Mouse (Mus musculus): ENCODE results near the gene Vps37b. TPM values are rescaled to one million over a fixed set of nuclear protein-coding genes. Genes with fewer than 3 reads are reported as not detected.

Vps37b gene
- polyA plus RNA-seq, 1 experiment from 2014 or later = 106 TPM

DNA sequence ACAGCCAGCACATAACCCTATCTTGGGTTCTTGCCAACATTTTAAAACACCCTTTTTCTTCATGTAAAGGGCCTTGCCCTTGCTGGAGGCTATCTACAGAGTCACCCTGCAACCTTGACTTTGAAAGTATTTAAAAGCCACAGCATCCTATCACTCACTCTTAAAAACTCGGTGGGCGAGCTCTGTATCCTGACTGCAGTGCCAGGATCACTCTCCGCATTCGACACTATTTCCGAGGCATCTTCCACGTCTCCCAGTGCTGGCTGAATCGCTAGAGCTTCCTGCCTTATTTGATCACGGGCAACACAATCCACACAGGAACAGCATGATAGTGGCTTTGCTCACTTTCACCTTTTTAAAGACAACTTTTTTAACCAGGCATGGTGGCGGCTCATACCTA is 14.1 kb downstream of the Vps37b start:
- no peak overlapping the region for H3K4me2 ChIP-seq (replicated peaks)
- no peak overlapping the region for H3K27ac ChIP-seq (replicated peaks)
- peaks cover 68% of the 10 kb centered on the region for H3K4me1 ChIP-seq

DNA sequence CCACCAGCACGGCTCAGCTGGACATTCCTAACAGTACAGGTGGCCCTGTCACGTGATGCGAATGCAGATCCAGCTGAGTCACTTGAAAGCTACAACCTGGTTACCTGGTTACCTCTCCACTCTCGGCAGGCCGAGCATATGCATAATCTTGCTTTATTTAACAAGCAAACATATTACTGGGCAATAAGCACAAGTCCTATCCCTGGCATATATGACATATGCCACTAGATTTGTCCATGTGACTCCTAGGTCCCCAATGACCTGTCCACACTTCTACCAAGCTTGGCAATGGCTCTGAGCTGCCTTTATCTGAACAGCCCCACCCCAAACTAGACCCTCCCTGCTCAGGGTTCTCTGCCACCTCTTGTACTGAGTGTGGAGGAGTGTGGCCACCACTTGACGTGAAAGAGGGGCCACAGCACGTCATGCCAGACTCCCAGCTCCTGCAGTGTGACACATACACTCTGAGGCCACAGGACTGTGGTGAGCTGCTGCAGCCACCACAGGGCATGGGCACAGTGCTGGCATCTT is 15.7 kb downstream of the Vps37b start:
- ATAC-seq (replicated peaks) = no peak

More for the DNA sequence above, 14.1 kb downstream of the Vps37b start:
- Histone ChIP-seq H3K9me3 (no peaks in the 10 kb centered on the region), H3K36me3 (no peaks in the 10 kb centered on the region), H3K4me3 (no peak overlapping the region), H3K9ac (replicated peaks) (no peak overlapping the region), H3K27me3 (no peaks in the 10 kb centered on the region)
- no peak for ATAC-seq (replicated peaks)
- 71% methylated on average over 9 of the region's 9 CpGs for WGBS

DNA sequence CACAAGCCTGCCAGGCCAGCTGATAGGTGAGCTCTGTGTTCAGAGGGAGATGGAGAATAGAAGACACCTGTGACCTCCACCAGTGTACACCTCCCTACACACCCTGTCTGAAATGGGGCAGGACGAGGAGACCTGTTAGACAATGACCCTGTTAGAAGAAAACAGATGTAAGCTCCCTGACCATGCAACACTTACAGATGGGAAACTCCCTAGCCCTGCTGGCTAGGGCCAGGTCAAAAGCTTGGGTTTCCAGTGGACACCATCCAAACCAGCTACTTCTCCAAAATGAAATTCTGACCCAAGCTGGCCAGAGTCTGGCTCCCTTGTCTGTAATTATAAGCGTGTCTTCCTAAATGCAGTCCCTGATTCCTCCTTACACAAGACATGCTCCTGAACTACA is 16.3 kb downstream of the Vps37b start:
- ATAC-seq (replicated peaks) = no peak
- H3K9ac ChIP-seq (replicated peaks) = no peak overlapping the region
- WGBS = 81% methylated on average over 2 of the region's 2 CpGs
- H3K4me3 ChIP-seq = no peak overlapping the region
- H3K36me3 ChIP-seq = no peaks in the 10 kb centered on the region
- peaks cover 90% of the 10 kb centered on the region for H3K4me1 ChIP-seq
- H3K4me2 ChIP-seq (replicated peaks) = no peak overlapping the region
- no peaks in the 10 kb centered on the region for H3K9me3 ChIP-seq
- no peaks in the 10 kb centered on the region for H3K27me3 ChIP-seq
- no peak overlapping the region for H3K27ac ChIP-seq (replicated peaks)

More for the DNA sequence above, 15.7 kb downstream of the Vps37b start:
- peaks cover 83% of the 10 kb centered on the region for H3K4me1 ChIP-seq
- H3K27me3 ChIP-seq = no peaks in the 10 kb centered on the region
- H3K4me3 ChIP-seq = no peak overlapping the region
- no peaks in the 10 kb centered on the region for H3K36me3 ChIP-seq
- no peaks in the 10 kb centered on the region for H3K9me3 ChIP-seq
- 83% methylated on average over 7 of the region's 7 CpGs for WGBS
- no peak overlapping the region for H3K27ac ChIP-seq (replicated peaks)
- no peak overlapping the region for H3K4me2 ChIP-seq (replicated peaks)
- no peak overlapping the region for H3K9ac ChIP-seq (replicated peaks)

DNA sequence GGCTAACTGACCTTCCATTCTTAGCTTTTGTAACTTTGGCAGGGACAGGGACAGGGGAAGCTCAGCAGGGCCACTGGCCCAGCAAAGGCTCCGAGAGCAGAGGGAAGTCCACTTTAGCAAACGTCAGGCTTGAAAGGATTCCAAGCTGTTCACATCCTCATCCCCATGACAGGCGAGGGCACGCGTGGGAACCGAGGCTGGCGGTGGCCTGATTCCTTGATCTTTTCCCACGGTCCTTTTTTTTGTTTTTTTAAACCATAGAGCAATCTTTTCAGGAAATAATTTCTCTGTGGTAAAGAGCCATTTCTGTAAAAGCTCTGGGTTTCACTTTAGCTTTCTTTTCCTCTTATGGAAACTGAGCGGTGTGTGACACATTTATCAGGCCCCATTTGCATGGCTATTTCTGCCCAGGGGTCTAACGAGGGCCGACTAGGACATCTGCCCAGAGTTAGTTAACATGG is 17.2 kb downstream of the Vps37b start:
- Histone ChIP-seq H3K4me1 (peaks cover 88% of the 10 kb centered on the region), H3K36me3 (0 out of 2 replicates have a peak, but pooled peaks cover 7% of the 10 kb centered on the region), H3K27ac (replicated peaks) (peak overlapping the region; percentile 62), H3K4me3 (no peak overlapping the region), H3K9me3 (no peaks in the 10 kb centered on the region), H3K27me3 (no peaks in the 10 kb centered on the region), H3K9ac (replicated peaks) (no peak overlapping the region), H3K4me2 (replicated peaks) (0 out of 2 replicates have a peak overlapping the region, but pooled peaks have one; percentile 7)
- no peak for ATAC-seq (replicated peaks)
- 11% methylated on average over 11 of the region's 11 CpGs for WGBS

DNA sequence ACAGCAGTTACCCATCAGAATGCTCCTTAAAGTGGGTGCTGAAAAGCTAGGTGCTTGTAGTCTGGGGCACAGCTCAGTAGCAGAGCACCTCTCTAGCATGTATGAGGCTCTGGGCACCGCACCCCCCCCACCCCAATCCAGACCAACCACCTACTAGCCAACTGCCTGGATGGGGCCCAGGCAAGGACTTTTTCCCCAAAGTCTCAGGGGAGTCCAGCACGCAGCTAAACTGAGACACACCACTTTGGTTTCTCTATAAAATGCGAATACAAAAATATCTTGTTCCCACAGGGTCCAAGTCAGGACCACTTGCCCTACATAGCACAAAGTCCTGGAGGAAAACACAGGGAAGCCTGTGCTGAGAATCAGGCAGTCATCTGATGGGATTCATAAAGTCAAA is 17.9 kb downstream of the Vps37b start:
- Histone ChIP-seq H3K27ac (replicated peaks) (peak overlapping the region; percentile 62), H3K9me3 (no peaks in the 10 kb centered on the region), H3K4me1 (peaks cover 82% of the 10 kb centered on the region), H3K36me3 (peaks cover 10% of the 10 kb centered on the region; the same call in 1 of the 2 replicates), H3K27me3 (no peaks in the 10 kb centered on the region), H3K4me3 (no peak overlapping the region), H3K9ac (replicated peaks) (no peak overlapping the region), H3K4me2 (replicated peaks) (no peak overlapping the region)
- 84% methylated on average over 3 of the region's 3 CpGs for WGBS
- ATAC-seq (replicated peaks) = no peak

DNA sequence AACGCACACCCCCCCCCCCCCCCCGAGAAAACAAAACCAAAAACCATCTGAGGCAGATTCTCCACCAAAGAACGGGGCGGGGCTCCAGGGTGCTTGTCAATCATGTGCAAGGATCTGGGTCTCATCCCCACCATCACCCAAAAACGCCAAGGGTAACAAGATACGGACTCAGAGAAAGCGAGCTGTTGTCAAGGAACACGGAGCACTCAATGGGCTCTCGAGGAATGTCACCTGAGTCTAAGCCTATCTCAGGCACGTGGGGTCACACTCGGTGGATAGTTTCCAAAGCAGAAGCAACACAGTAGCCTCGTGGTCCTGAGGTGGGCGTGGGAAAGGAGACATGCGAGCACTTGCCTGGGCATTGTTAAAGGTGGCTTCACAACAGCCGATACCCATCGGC is 18.3 kb downstream of the Vps37b start:
- H3K9me3 ChIP-seq = no peaks in the 10 kb centered on the region
- no peaks in the 10 kb centered on the region for H3K27me3 ChIP-seq
- peaks cover 14% of the 10 kb centered on the region for H3K36me3 ChIP-seq
- no peak overlapping the region for H3K9ac ChIP-seq (replicated peaks)
- H3K27ac ChIP-seq (replicated peaks) = peak overlapping the region; percentile 62; the same call in 1 of the 2 replicates
- H3K4me2 ChIP-seq (replicated peaks) = no peak overlapping the region
- WGBS = 87% methylated on average over 16 of the region's 16 CpGs
- peaks cover 77% of the 10 kb centered on the region for H3K4me1 ChIP-seq
- no peak for ATAC-seq (replicated peaks)
- H3K4me3 ChIP-seq = no peak overlapping the region

DNA sequence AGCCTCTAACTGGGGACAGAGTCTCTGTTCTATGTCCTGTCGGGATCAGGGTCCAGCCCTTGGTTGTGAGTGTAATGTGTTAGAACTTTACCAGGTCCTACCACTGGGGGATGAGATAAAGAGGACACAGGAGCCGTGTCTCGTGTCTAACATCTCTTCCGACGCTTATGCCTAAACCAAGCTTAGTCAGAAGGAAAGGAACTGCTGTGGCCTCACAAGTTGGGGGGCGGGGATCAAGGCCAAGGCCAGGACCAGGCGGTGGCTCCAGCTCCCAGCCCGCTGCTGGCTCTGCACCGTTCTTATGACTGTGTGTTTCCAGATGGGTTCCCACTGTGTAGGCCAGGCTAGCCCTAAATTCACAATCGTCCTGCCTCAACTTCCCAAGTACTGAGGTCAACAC is 19.2 kb downstream of the Vps37b start:
- no peak for ATAC-seq (replicated peaks)
- no peaks in the 10 kb centered on the region for H3K27me3 ChIP-seq
- H3K4me1 ChIP-seq = peaks cover 70% of the 10 kb centered on the region
- 88% methylated on average over 10 of the region's 10 CpGs for WGBS
- no peak overlapping the region for H3K4me2 ChIP-seq (replicated peaks)
- no peak overlapping the region for H3K9ac ChIP-seq (replicated peaks)
- peaks cover 23% of the 10 kb centered on the region for H3K36me3 ChIP-seq
- H3K27ac ChIP-seq (replicated peaks) = peak overlapping the region; percentile 86
- no peaks in the 10 kb centered on the region for H3K9me3 ChIP-seq
- H3K4me3 ChIP-seq = no peak overlapping the region

DNA sequence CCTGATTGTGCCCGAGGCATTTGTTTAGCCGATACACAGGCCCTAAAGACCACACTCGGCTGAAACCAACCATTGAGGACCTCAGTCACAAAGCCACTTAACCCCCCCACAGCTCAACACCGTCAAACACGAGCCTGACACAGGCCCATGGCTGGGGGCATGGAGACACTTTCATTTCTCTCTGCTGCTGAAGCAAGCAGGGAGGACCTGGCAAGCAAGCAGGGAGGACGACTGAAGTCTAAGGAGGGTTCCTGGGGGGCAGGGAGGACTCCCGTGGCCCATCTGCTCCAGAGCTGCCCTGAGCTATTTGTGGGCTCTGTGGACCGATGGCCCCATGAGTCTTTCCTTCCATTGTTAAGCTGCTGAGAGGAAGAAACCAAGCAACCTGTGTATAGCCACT is 20.1 kb downstream of the Vps37b start:
- no peak for ATAC-seq (replicated peaks)
- Histone ChIP-seq H3K9me3 (no peaks in the 10 kb centered on the region), H3K4me3 (no peak overlapping the region), H3K36me3 (peaks cover 31% of the 10 kb centered on the region), H3K4me1 (peaks cover 64% of the 10 kb centered on the region), H3K9ac (replicated peaks) (peak overlapping the region; percentile 20), H3K27me3 (no peaks in the 10 kb centered on the region), H3K27ac (replicated peaks) (peak overlapping the region; percentile 86), H3K4me2 (replicated peaks) (peak overlapping the region; percentile 38)
- 10% methylated on average over 8 of the region's 8 CpGs for WGBS

DNA sequence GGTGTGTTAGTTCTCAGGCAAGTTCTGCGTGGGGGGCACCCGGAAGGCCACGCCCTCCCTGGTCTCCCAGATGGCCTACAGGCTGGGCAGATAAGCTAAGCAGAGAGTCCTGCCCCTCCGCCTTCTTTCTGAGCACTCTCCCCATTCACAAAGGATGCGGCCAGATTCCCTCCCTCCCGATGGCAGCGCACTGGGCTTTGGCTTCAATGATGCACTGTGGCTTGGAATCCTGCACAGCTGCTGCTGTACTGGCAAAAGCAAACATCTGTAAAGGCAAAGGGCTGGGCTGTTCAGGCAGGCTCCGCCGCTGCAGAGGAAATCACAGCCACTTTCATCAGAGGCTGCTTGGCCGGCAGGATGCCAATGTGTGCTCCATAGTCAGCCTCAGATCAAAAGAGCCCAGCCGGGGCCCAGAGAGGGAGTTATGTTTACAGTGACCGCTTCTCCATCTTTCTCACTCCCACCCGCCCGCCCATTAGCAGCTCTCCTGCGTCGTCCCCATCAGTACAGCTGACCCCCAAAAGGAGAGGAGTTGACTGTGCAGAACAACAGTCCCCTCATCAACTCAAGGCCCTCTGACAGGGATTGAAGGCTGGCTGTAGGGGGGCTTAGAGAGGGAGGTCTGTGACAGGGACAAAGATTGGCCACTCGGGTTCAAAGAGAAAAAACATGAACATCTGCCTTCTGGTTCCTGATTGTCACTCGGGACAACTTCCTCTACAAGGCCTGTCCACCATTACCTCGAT is 21.0 kb downstream of the Vps37b start:
- peak overlapping the region; percentile 15; the same call in 1 of the 2 replicates for H3K4me3 ChIP-seq
- WGBS = 7% methylated on average over 18 of the region's 19 CpGs
- H3K36me3 ChIP-seq = peaks cover 39% of the 10 kb centered on the region
- no peaks in the 10 kb centered on the region for H3K9me3 ChIP-seq
- no peaks in the 10 kb centered on the region for H3K27me3 ChIP-seq
- peak overlapping the region; percentile 86 for H3K27ac ChIP-seq (replicated peaks)
- H3K4me2 ChIP-seq (replicated peaks) = peak overlapping the region; percentile 38
- H3K4me1 ChIP-seq = peaks cover 57% of the 10 kb centered on the region
- H3K9ac ChIP-seq (replicated peaks) = peak overlapping the region; percentile 28
- ATAC-seq (replicated peaks) = peak; percentile 65

DNA sequence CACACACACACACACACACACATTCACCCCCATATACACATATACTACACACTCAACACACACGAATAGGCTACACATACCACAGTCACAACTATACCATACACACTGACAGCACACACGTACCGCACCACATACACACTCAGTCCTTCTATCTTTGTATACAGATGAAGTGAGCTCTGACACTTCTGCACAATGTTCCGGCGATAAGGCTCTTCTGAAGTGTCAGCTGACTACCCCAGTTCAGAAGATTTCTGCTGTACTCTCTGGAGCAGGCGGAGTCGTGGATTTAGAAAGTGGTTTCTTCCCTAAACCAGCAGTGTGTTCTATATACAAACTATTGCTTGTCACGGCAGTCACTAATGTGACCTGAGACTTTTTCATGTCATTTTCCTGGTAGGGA is 22.0 kb downstream of the Vps37b start:
- H3K4me3 ChIP-seq = no peak overlapping the region
- no peak overlapping the region for H3K4me2 ChIP-seq (replicated peaks)
- no peaks in the 10 kb centered on the region for H3K27me3 ChIP-seq
- peaks cover 53% of the 10 kb centered on the region for H3K4me1 ChIP-seq
- WGBS = 95% methylated on average over 8 of the region's 8 CpGs
- no peak overlapping the region for H3K9ac ChIP-seq (replicated peaks)
- no peaks in the 10 kb centered on the region for H3K9me3 ChIP-seq
- H3K36me3 ChIP-seq = peaks cover 47% of the 10 kb centered on the region
- ATAC-seq (replicated peaks) = no peak
- H3K27ac ChIP-seq (replicated peaks) = peak overlapping the region; percentile 86

DNA sequence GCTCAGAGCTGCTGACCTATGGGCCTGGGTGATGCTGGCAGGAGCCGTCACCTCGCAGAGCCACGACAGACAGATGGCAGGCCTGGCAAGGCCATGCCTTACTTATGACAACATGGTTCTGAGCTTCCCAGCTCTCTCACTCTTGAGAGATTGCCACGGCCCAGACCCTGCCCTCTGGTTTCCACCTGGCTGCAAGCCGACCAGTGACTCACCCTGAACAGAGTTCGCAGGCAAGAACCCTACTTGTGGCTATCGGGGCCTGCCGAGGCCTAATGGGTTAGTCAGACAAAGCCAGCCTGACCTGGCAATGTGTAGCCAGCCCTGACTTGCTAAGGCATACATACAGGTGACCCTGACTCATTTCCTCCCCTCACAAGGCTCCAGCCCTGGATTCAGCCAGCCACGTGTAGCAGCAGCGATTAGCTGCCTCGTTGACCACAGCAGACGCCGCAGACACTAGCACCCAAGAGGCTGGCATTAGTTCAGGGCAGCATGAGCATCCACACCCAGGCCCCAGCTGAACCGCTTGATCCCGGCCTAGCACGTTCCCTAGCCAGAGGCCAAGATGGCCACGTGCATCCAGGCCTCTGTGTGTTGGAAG is 25.1 kb downstream of the Vps37b start:
- no peak for ATAC-seq (replicated peaks)
- 84% methylated on average over 17 of the region's 17 CpGs for WGBS

DNA sequence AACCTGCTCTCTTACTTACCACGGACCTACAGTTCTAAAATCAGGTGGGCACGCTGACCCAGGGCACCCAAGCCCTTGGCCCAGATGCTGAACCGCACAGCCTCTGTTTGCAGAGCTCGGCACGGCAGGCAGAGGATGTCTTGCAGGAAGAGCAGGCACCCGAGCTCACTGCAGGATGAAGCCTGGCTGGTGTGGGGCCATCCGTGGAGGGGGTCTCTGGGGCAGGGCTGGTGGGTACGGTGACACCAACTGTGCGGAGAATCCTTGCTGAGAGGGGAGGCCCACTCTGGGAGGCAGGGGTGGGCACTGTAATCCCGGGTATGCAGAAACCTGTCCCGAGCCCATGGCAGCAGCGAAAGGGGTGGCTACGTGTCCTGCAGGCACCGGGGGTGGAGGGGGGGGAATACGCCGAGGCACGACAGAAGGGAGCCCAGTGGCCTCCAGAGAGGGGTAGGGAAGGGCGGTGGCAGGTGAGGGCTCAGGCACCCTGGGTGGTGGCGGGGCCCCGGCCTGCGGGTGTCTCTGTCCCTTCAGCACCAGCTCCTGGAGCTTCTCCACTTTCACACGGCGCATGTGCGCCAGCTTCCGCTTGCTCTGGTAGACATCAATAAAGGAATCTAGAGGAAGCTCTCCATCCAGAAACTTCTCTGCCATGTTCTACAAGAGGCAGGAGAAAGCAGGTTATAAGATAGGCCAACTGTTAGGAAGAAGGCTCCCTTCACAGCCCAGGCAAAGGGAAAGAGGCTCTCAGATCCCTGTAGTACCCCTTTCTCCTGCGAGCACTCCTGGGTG is 25.8 kb downstream of the Vps37b start:
- Histone ChIP-seq H3K4me2 (replicated peaks) (no peak overlapping the region), H3K9ac (replicated peaks) (no peak overlapping the region), H3K4me1 (peaks cover 31% of the 10 kb centered on the region), H3K27me3 (no peaks in the 10 kb centered on the region), H3K4me3 (no peak overlapping the region), H3K27ac (replicated peaks) (peak overlapping the region; percentile 31), H3K36me3 (peaks cover 72% of the 10 kb centered on the region), H3K9me3 (no peaks in the 10 kb centered on the region)
- WGBS = 90% methylated on average over 26 of the region's 26 CpGs
- ATAC-seq (replicated peaks) = no peak

More for the DNA sequence above, 25.1 kb downstream of the Vps37b start:
- Histone ChIP-seq H3K4me2 (replicated peaks) (no peak overlapping the region), H3K9me3 (no peaks in the 10 kb centered on the region), H3K27ac (replicated peaks) (peak overlapping the region; percentile 31), H3K9ac (replicated peaks) (no peak overlapping the region), H3K27me3 (no peaks in the 10 kb centered on the region), H3K36me3 (peaks cover 68% of the 10 kb centered on the region), H3K4me1 (peaks cover 38% of the 10 kb centered on the region), H3K4me3 (no peak overlapping the region)
